Mouse (Mus musculus) retina, adult 2 months (tissue): ENCODE measurements around the gene Tgm2.

Source experiments
- DNase-seq: peaks from one replicate; pipeline ENCODE4 v3.0.0-alpha.2; 2012; ENCODE audit warnings: low read depth, low spot score

Tgm2 gene

DNA sequence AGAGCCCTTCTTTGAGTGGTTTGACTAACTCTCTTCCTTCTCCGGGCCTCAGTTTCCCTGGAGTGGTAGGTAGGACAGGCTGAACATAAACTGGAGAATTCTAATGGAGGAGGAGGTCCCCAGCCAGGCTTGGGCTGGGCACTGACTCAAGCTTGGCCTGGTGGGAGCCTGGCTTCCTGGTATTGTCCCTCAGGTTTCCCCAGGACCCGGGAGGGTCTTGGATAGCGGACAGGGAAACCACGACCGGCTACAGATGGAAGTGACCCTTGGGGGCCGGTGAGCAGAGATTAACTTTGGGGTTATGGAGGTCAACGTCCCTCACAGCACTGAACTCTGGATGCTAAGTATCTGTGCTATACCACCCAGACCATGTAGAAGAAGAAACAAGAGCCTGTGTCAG, 5.0 kb downstream of the Tgm2 start:
- no peak for DNase-seq

DNA sequence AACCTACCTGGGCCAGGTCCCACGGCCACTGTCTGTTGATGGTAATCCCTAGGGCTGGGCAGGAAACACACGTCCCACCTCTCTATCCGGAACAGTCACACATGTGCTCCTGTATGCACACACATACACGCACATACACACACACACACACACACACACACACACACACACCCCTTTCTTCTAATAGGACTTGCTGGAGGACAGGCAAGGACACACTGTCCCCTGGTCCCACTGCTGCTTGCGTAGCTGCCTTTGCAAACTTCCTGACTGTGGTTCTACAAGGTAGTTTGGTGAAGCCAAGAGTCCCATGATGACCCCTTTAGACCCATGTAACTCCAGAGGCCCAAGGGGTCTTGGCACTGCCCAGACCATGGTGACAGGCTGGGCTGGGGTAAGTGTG, 5.6 kb downstream of the Tgm2 start:
- no peak for DNase-seq

DNA sequence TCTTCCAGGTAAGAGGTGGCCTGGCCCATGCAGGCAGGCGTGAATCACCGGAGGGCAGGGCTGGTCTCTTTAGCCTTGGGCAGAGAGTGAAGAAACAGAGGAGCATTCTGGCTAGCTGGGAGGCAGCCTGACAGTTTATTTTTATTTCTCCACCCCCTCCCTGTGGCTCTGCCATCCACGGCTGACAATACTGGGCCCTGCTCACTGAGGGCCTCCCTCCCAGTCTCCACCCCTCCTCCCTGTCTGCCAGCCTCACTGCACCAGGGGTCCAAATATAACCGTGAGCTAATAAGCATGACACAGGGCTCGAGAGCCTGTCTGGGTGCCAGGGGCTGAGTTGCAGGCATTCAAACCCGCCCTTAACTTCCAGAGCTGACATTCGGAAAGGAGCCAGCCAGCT, 6.6 kb downstream of the Tgm2 start:
- no peak for DNase-seq

GRCm38 (mm10) chr2:158138778-158139177, 7.5 kb downstream of the Tgm2 start:
- DNase-seq = no peak

- DNase-seq = no peak
Measured at GRCm38 (mm10) chr2:158137771-158138170, 8.5 kb downstream of the Tgm2 start.

DNA sequence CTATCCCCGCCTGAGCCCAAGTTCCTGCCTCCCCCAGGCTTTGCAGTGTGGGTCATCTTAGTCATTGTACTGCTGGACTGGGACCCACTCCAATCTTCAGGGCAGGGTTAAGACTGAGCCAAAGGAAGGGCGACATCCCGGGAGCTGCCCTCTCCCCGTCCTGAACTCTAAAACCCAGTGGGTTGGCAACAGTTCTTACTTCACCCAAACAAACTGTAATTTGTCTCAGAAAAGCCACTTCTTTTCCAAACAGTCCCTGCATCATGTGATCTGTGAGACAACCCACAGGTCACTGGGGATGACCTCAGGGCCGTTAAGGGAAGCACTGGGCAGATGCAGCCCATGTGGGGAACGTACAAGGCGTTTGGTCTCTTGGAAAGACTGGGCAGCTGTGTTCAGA, 10.0 kb downstream of the Tgm2 start:
- DNase-seq = no peak

GRCm38 (mm10) chr2:158133050-158133449, 13.2 kb downstream of the Tgm2 start:
- no peak for DNase-seq

DNA sequence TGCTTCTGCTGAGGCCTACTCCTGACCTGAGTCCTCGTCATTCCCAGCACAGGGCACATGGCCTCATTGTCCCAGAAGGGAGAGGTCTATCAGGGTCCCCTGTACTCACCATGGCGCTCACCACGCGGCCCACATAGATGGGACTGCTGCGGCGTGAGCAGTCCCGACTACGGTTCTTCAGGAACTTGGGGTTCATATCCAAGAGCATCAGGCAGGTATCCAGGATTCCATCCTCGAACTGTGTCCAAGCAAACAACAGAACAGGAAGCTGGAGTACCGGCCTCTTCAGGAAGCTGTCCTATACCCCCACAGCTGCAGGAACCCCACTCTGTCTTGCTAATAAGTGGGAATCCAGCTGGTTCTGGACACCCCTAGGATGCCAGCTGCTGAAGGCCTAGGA, 13.9 kb downstream of the Tgm2 start:
- no peak for DNase-seq

- no peak for DNase-seq
Measured at GRCm38 (mm10) chr2:158131197-158131835, 14.9 kb downstream of the Tgm2 start.

- no peak for DNase-seq
Measured at GRCm38 (mm10) chr2:158130391-158130986, 15.7 kb downstream of the Tgm2 start.

GRCm38 (mm10) chr2:158129291-158130002, 16.8 kb downstream of the Tgm2 start:
- DNase-seq = no peak

DNA sequence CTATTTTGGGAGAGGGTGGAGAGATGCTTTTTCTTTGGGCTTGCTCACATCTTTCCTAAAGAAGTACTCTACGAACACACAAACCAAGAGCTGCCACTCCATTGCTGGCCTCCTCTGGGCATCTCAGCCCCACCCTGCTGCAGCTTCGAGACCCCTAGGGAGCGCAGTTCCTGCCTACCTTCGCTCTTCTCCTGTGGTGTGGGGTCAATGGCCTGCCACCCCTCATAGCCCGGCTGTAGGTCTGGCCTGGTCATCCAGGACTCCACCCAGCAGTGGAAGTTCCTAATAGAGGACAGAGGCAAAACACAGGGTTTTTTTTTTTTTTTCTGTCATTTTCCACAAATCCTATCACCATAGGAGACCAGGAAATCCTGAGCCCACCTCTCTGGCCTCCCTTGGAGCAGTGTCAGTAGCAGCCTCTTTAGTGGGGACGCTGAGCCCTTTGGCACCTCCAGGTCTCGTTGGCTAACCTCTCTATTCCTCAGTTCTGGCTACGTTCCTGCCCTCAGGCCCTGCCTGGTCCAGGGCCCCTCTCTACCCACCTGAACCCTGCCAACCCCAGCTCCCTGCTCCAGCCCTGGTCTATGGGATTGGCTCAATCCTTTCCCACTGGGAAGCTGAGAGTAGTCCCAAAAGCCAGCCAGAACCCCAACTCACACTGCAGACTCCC, 17.6 kb downstream of the Tgm2 start:
- DNase-seq = no peak

GRCm38 (mm10) chr2:158127872-158128271, 18.4 kb downstream of the Tgm2 start:
- DNase-seq = no peak

DNA sequence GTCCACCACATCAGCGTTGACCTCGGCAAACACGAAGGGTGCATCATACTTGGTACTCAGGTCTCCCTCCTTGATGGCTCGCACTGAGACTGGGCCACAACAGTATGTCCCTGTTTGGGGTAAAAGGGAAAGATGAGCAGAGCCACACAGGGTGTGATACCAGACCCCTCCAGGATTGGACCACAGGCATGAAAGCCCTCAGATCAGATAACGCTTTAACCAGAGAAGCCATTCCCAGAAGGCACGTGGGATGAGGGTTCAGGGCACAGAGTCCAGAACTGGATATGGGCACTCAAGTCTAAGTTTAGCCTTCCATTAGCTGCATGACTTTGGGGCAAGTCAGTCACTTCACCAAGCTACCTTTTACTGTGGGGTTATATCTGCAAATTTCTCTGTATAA, 19.0 kb downstream of the Tgm2 start:
- no peak for DNase-seq

- DNase-seq = no peak
Measured at GRCm38 (mm10) chr2:158122814-158123213, 23.4 kb downstream of the Tgm2 start.

GRCm38 (mm10) chr2:158121645-158122326, 24.4 kb downstream of the Tgm2 start:
- no peak for DNase-seq

GRCm38 (mm10) chr2:158120868-158121267, 25.4 kb downstream of the Tgm2 start:
- DNase-seq = no peak

DNA sequence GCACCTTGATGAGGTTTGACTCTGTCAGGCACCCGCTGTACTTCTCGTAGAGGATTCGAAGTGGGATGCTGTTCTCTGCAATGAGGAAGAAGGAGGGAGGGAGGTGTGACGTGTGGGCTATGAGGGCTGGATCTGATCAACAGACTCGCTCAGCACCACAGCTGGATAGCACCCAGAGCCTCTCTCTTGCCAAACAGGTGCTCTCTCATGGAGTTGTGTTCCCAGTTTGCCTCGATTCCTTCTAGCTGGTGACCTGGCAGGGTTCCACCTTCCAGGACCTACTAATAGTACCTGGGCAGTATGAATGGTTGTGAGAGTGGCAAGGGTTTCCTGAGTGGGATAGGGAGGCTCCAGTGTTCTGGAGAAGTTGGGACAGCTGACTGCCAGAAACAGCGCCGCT, 26.0 kb downstream of the Tgm2 start:
- no peak for DNase-seq

GRCm38 (mm10) chr2:158119145-158119544, 27.1 kb downstream of the Tgm2 start:
- no peak for DNase-seq

GRCm38 (mm10) chr2:158116653-158117052, 29.6 kb downstream of the Tgm2 start:
- DNase-seq = no peak

DNA sequence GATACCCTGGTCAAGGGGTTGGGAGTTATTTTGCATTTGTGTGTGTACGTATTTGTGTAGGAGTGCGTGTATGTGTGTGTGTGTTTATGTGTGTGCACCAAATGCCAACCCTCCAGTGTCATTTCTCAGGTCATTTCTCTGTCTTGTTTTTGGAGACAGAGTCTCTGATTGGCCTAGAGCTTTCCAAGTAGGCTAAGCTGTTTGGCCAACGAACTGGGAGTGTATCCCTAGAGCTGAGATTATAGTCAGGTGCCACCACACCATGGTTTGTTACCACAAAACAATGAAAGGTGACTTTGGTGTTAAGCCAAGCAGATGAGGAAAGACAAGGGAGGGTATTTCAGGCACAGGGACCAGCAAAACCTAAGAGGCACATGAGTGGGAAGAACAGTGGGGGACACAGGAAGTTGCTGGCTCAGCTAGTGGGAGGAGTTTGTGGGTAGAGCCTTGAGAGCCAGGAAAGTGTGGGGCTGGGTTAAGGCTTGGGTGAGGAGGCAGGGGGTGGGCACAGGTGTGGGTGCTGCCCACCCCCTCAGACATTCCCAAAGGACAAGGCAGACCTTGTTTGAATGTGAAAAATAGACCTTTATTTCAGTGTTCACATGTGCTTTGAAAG, 30.3 kb downstream of the Tgm2 start:
- DNase-seq = no peak

GRCm38 (mm10) chr2:158114931-158115330, 31.3 kb downstream of the Tgm2 start:
- no peak for DNase-seq
